Comparison of ENCODE assay signal across 23 mouse cellular contexts in the genomic region with DNA sequence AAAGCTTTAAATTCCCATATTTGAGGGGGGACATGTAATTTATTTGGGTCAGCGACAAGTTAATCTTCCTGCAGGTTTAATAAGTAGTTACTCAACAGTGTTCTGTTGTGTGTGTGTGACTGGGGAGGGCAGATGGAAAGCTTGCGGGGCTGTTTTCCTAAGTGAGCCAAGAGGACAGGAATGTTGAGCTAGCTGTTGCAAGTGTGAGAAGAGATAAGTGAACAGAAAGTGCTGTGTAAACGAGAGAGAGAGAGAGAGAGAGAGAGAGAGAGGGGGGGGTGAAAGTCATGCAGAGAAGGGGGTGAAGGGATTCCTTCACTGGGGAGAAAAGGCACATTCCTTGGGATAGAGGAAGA. TPM values are rescaled to one million over a fixed set of nuclear protein-coding genes. Genes with fewer than 3 reads are reported as not detected.
DNase-seq lines count a peak whose midpoint lies in the region; ATAC-seq and TF ChIP-seq lines count a peak whose summit lies in the region.
"Had no signal": no experiment of that assay in that cellular context is flagged by ENCODE, and none has a peak within 500 bp of the region (broad histone marks: within the 10 kb centered on the region; RNA-seq: fewer than 3 reads in every experiment).

No protein-coding gene starts in this region.

- H3K9ac ChIP-seq in heart, embryonic 11.5 days (ENCODE audit: low read depth, low read length) = no peak overlapping the region
- H3K9ac ChIP-seq in intestine, embryonic 15.5 days = no peak overlapping the region
- no peak overlapping the region for H3K9ac ChIP-seq in intestine, postnatal 0 days (ENCODE audit: low read depth, low read length)
- H3K9ac ChIP-seq in intestine, embryonic 16.5 days (ENCODE audit: low read depth, low read length) = no peak overlapping the region
- H3K9ac ChIP-seq in stomach, embryonic 15.5 days = no peak overlapping the region
- H3K9ac ChIP-seq: embryonic facial prominence, embryonic 15.5 days; limb, embryonic 15.5 days; liver, embryonic 14.5 days; neural tube, embryonic 13.5 days had no signal

- H3K9me3 ChIP-seq in heart, embryonic 11.5 days (replicated peaks; ENCODE audit: control insufficient read depth, low read length) = no peaks in the 10 kb centered on the region
- no peaks in the 10 kb centered on the region for H3K9me3 ChIP-seq in intestine, embryonic 15.5 days
- H3K9me3 ChIP-seq in intestine, postnatal 0 days (ENCODE audit: control insufficient read depth) = no peaks in the 10 kb centered on the region
- no peaks in the 10 kb centered on the region for H3K9me3 ChIP-seq in intestine, embryonic 16.5 days (ENCODE audit: control insufficient read depth, low read length)
- H3K9me3 ChIP-seq in stomach, embryonic 15.5 days = no peaks in the 10 kb centered on the region
- H3K9me3 ChIP-seq: embryonic facial prominence, embryonic 15.5 days; hindbrain, embryonic 10.5 days; limb, embryonic 15.5 days; midbrain, embryonic 10.5 days; neural tube, embryonic 13.5 days had no signal

- no peak overlapping the region for H3K4me2 ChIP-seq in heart, embryonic 11.5 days
- no peak overlapping the region for H3K4me2 ChIP-seq in intestine, embryonic 15.5 days (replicated peaks)
- H3K4me2 ChIP-seq in intestine, postnatal 0 days (replicated peaks; ENCODE audit: low read depth) = no peak overlapping the region
- H3K4me2 ChIP-seq in intestine, embryonic 16.5 days (ENCODE audit: low read depth, low read length) = no peak overlapping the region
- H3K4me2 ChIP-seq in stomach, embryonic 15.5 days = no peak overlapping the region
- H3K4me2 ChIP-seq: embryonic facial prominence, embryonic 15.5 days; limb, embryonic 15.5 days; neural tube, embryonic 13.5 days had no signal

- peaks cover 7% of the 10 kb centered on the region for H3K4me1 ChIP-seq in heart, embryonic 11.5 days (ENCODE audit: control insufficient read depth, insufficient read depth, low read length)
- no peaks in the 10 kb centered on the region for H3K4me1 ChIP-seq in intestine, embryonic 15.5 days (replicated peaks)
- H3K4me1 ChIP-seq in intestine, postnatal 0 days (replicated peaks; ENCODE audit: control insufficient read depth, insufficient read depth, low read length) = no peaks in the 10 kb centered on the region
- no peaks in the 10 kb centered on the region for H3K4me1 ChIP-seq in intestine, embryonic 16.5 days (ENCODE audit: control insufficient read depth, insufficient read depth, low read length)
- no peaks in the 10 kb centered on the region for H3K4me1 ChIP-seq in stomach, embryonic 15.5 days
- H3K4me1 ChIP-seq: embryonic facial prominence, embryonic 15.5 days; hindbrain, embryonic 10.5 days; limb, embryonic 15.5 days; midbrain, embryonic 10.5 days had no signal

- 0 out of 2 replicates have a peak, but pooled peaks have one; percentile 35 for ATAC-seq in heart, embryonic 11.5 days (replicated peaks; ENCODE audit: insufficient number of reproducible peaks, low FRiP score, low TSS enrichment)
- ATAC-seq in intestine, embryonic 15.5 days = peak; percentile 49; the same call in 1 of the 2 replicates
- ATAC-seq in intestine, postnatal 0 days = no peak
- ATAC-seq in intestine, embryonic 16.5 days = 0 out of 2 replicates have a peak, but pooled peaks have one; percentile 48
- peak; percentile 83 for ATAC-seq in stomach, embryonic 15.5 days (ENCODE audit: insufficient read depth, low FRiP score, low read depth)
- ATAC-seq: forebrain, embryonic 14.5 days; midbrain, embryonic 16.5 days had no signal

- H3K4me3 ChIP-seq in heart, embryonic 11.5 days (ENCODE audit: low read depth, low read length) = no peak overlapping the region
- H3K4me3 ChIP-seq in intestine, embryonic 15.5 days (replicated peaks) = no peak overlapping the region
- H3K4me3 ChIP-seq in intestine, postnatal 0 days (ENCODE audit: low read depth, low read length) = no peak overlapping the region
- no peak overlapping the region for H3K4me3 ChIP-seq in intestine, embryonic 16.5 days (ENCODE audit: low read length)
- H3K4me3 ChIP-seq in stomach, embryonic 15.5 days (replicated peaks) = no peak overlapping the region
- H3K4me3 ChIP-seq: embryonic facial prominence, embryonic 15.5 days; hindbrain, embryonic 10.5 days; limb, embryonic 15.5 days; midbrain, embryonic 10.5 days; myocyte; neural tube, embryonic 13.5 days had no signal

- 19% methylated on average over 3 of the region's 3 CpGs for WGBS in heart, embryonic 11.5 days (ENCODE audit: insufficient replicate concordance)
- WGBS in intestine, embryonic 15.5 days = 32% methylated on average over 3 of the region's 3 CpGs
- 21% methylated on average over 3 of the region's 3 CpGs for WGBS in intestine, postnatal 0 days
- WGBS in intestine, embryonic 16.5 days = 37% methylated on average over 3 of the region's 3 CpGs
- 29% methylated on average over 3 of the region's 3 CpGs for WGBS in stomach, embryonic 15.5 days

- TF ChIP-seq CTCF in intestine, postnatal 0 days (IDR thresholded peaks at IDR 0.05; ENCODE audit: low read depth) = no peak

- intact Hi-C loops in heart, postnatal 14 days (cut with DNase I) = no loop called here

- 0 out of 2 replicates have a peak overlapping the region, but pooled peaks have one; percentile 41 for H3K27ac ChIP-seq in heart, embryonic 11.5 days (ENCODE audit: low read depth, low read length)
- no peak overlapping the region for H3K27ac ChIP-seq in intestine, embryonic 15.5 days
- H3K27ac ChIP-seq in intestine, postnatal 0 days (ENCODE audit: low read depth, low read length) = no peak overlapping the region
- H3K27ac ChIP-seq in intestine, embryonic 16.5 days (ENCODE audit: low read length) = no peak overlapping the region
- peak overlapping the region; percentile 31; the same call in 1 of the 2 replicates for H3K27ac ChIP-seq in stomach, embryonic 15.5 days
- H3K27ac ChIP-seq: embryonic facial prominence, embryonic 15.5 days; hindbrain, embryonic 10.5 days; limb, embryonic 15.5 days; liver, embryonic 14.5 days; midbrain, embryonic 10.5 days; neural tube, embryonic 13.5 days had no signal

- DNase-seq in heart, postnatal 14 days = no peak
- no peak for DNase-seq in right cerebral cortex, adult 18-20 months
- no peak for DNase-seq in adrenal gland, postnatal 14 days
- DNase-seq: adrenal gland, postnatal 36 days; cerebellum, adult 9-10 months; kidney, adult 2 months; kidney, postnatal 14 days; left cerebral cortex, postnatal 4 days; retina, postnatal 1 day had no signal

- no peaks in the 10 kb centered on the region for H3K27me3 ChIP-seq in heart, embryonic 11.5 days (ENCODE audit: control insufficient read depth, insufficient read depth, low read length)
- H3K27me3 ChIP-seq in intestine, embryonic 15.5 days (replicated peaks) = no peaks in the 10 kb centered on the region
- no peaks in the 10 kb centered on the region for H3K27me3 ChIP-seq in intestine, postnatal 0 days (replicated peaks; ENCODE audit: control insufficient read depth, insufficient read depth, low read length)
- H3K27me3 ChIP-seq in intestine, embryonic 16.5 days (replicated peaks; ENCODE audit: control insufficient read depth, insufficient read depth, low read length) = no peaks in the 10 kb centered on the region
- H3K27me3 ChIP-seq in stomach, embryonic 15.5 days (replicated peaks) = no peaks in the 10 kb centered on the region
- H3K27me3 ChIP-seq: embryonic facial prominence, embryonic 15.5 days; limb, embryonic 15.5 days; neural tube, embryonic 13.5 days had no signal

- H3K36me3 ChIP-seq in heart, embryonic 11.5 days (ENCODE audit: control insufficient read depth, insufficient read depth, low read length) = no peaks in the 10 kb centered on the region
- no peaks in the 10 kb centered on the region for H3K36me3 ChIP-seq in intestine, embryonic 15.5 days
- H3K36me3 ChIP-seq in intestine, postnatal 0 days (ENCODE audit: control insufficient read depth, insufficient read depth) = no peaks in the 10 kb centered on the region
- no peaks in the 10 kb centered on the region for H3K36me3 ChIP-seq in intestine, embryonic 16.5 days (ENCODE audit: control insufficient read depth, insufficient read depth, low read length)
- H3K36me3 ChIP-seq in stomach, embryonic 15.5 days = no peaks in the 10 kb centered on the region
- H3K36me3 ChIP-seq: embryonic facial prominence, embryonic 15.5 days; hindbrain, embryonic 10.5 days; limb, embryonic 15.5 days; midbrain, embryonic 10.5 days; neural tube, embryonic 13.5 days had no signal

RNA-seq across cellular contexts. Expression of a gene that starts 39.9 kb away (rescaled TPM):
- 0.70 and 1.1 TPM in 2 replicates for polyA plus RNA-seq in heart, embryonic 11.5 days (2014; fragmentation: Nextera tagmentation; extraction: Ambion mirVana)
- total RNA-seq in heart, postnatal 14 days (2021) = 1 to 10 TPM; 4.8 to 4.9 TPM
- polyA plus RNA-seq in intestine, embryonic 15.5 days (2015; fragmentation: Nextera tagmentation; extraction: Ambion mirVana) = 1.6 and 2.5 TPM in 2 replicates
- polyA plus RNA-seq in intestine, postnatal 0 days (2015; fragmentation: Nextera tagmentation; extraction: Ambion mirVana) = 1.1 and 1.3 TPM in 2 replicates
- 1.5 TPM in 2 replicates for polyA plus RNA-seq in intestine, embryonic 16.5 days (2015; fragmentation: Nextera tagmentation; extraction: Ambion mirVana)
- polyA plus RNA-seq in stomach, embryonic 15.5 days (2015; fragmentation: Nextera tagmentation; extraction: Ambion mirVana) = 2.5 and 2.6 TPM in 2 replicates
- 5.3 and 6.2 TPM in 2 replicates for total RNA-seq in adrenal gland, postnatal 14 days (2021)

Comparison
In these comparisons a context has a peak if more than half of its experiments do, and no peak if none do; other contexts are left out.
1. H3K27ac ChIP-seq: peak in heart, embryonic 11.5 days (single experiment) and stomach, embryonic 15.5 days (single experiment); none in intestine, embryonic 15.5 days (single experiment), intestine, postnatal 0 days (single experiment) and intestine, embryonic 16.5 days (single experiment).